Mouse (Mus musculus): ENCODE results near the gene Gm17651. TPM values are rescaled to one million over a fixed set of nuclear protein-coding genes. Genes with fewer than 3 reads are reported as not detected.

Gene Gm17651
- polyA plus RNA-seq, 1 experiment from 2014 or later, result not detected

DNA sequence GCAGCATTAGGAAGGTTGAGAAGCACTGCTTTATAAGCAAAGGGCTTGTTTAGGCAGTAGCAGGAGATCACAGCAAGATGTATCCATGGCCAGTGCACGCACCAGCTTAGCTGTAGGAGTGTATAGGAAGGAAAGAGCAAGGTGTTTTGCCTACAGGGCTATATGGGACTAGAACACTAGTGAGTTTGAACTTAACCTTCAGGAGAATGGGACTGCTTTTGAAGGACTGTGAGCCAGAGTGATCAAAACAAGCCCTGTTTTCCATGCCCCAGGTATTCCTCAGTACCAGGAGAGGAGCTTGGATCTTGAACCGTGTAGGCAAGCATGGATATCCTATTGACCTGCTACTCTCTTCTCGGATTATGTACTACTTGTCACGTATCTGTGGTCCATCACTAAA, 33.1 kb downstream of the Gm17651 start:
- no peak overlapping the region for H3K4me2 ChIP-seq (replicated peaks; ENCODE audit: low read depth, low read length)
- no peaks in the 10 kb centered on the region for H3K4me1 ChIP-seq (ENCODE audit: insufficient read depth, low read depth, low read length)
- H3K27me3 ChIP-seq (replicated peaks; ENCODE audit: insufficient read depth, low read length), result no peaks in the 10 kb centered on the region
- H3K36me3 ChIP-seq (ENCODE audit: insufficient read depth, low read length), result no peaks in the 10 kb centered on the region
- no peaks in the 10 kb centered on the region for H3K9me3 ChIP-seq (ENCODE audit: low read length)
- 94% methylated on average over 4 of the region's 4 CpGs for WGBS
- DNase-seq (ENCODE audit: low spot score) (no peak), ATAC-seq (no peak)
- TF ChIP-seq CTCF (IDR thresholded peaks at IDR 0.05), result no peak
- no peak for TF ChIP-seq EP300 (IDR thresholded peaks at IDR 0.05)
- no peak overlapping the region for H3K4me3 ChIP-seq (ENCODE audit: low read depth, low read length)
- H3K27ac ChIP-seq (ENCODE audit: low read length), result no peak overlapping the region
- H3K9ac ChIP-seq (replicated peaks; ENCODE audit: low read depth), result no peak overlapping the region

- H3K4me2 ChIP-seq (replicated peaks; ENCODE audit: low read depth, low read length), result no peak overlapping the region
- H3K9ac ChIP-seq (replicated peaks; ENCODE audit: low read depth), result no peak overlapping the region
Measured at GRCm38 (mm10) chr3:97634288-97634761, 40.2 kb downstream of the Gm17651 start.

GRCm38 (mm10) chr3:97633456-97633855, 41.0 kb downstream of the Gm17651 start:
- Histone ChIP-seq H3K9ac (replicated peaks; ENCODE audit: low read depth) (no peak overlapping the region), H3K27me3 (replicated peaks; ENCODE audit: insufficient read depth, low read length) (no peaks in the 10 kb centered on the region), H3K4me1 (ENCODE audit: insufficient read depth, low read depth, low read length) (peaks cover 9% of the 10 kb centered on the region), H3K9me3 (ENCODE audit: low read length) (no peaks in the 10 kb centered on the region), H3K36me3 (ENCODE audit: insufficient read depth, low read length) (no peaks in the 10 kb centered on the region), H3K4me2 (replicated peaks; ENCODE audit: low read depth, low read length) (no peak overlapping the region), H3K4me3 (ENCODE audit: low read depth, low read length) (no peak overlapping the region), H3K27ac (ENCODE audit: low read length) (no peak overlapping the region)
- WGBS, result 73% methylated on average over 4 of the region's 4 CpGs
- DNase-seq (ENCODE audit: low spot score) (no peak), ATAC-seq (no peak)
- TF ChIP-seq EP300 (IDR thresholded peaks at IDR 0.05) (no peak), CTCF (IDR thresholded peaks at IDR 0.05) (no peak)

More at GRCm38 (mm10) chr3:97634288-97634761, 40.2 kb downstream of the Gm17651 start:
- TF ChIP-seq CTCF (IDR thresholded peaks at IDR 0.05) (0 out of 2 replicates have a peak, but pooled peaks have one; percentile 21), EP300 (IDR thresholded peaks at IDR 0.05) (peak; percentile 43)
- peaks cover 3% of the 10 kb centered on the region for H3K4me1 ChIP-seq (ENCODE audit: insufficient read depth, low read depth, low read length)
- no peaks in the 10 kb centered on the region for H3K27me3 ChIP-seq (replicated peaks; ENCODE audit: insufficient read depth, low read length)
- no peaks in the 10 kb centered on the region for H3K9me3 ChIP-seq (ENCODE audit: low read length)
- H3K36me3 ChIP-seq (ENCODE audit: insufficient read depth, low read length), result no peaks in the 10 kb centered on the region
- no peak overlapping the region for H3K4me3 ChIP-seq (ENCODE audit: low read depth, low read length)
- 23% methylated on average over 3 of the region's 3 CpGs for WGBS
- DNase-seq (ENCODE audit: low spot score), result peak; percentile 87
- no peak overlapping the region for H3K27ac ChIP-seq (ENCODE audit: low read length)
- peak; percentile 85 for ATAC-seq

DNA sequence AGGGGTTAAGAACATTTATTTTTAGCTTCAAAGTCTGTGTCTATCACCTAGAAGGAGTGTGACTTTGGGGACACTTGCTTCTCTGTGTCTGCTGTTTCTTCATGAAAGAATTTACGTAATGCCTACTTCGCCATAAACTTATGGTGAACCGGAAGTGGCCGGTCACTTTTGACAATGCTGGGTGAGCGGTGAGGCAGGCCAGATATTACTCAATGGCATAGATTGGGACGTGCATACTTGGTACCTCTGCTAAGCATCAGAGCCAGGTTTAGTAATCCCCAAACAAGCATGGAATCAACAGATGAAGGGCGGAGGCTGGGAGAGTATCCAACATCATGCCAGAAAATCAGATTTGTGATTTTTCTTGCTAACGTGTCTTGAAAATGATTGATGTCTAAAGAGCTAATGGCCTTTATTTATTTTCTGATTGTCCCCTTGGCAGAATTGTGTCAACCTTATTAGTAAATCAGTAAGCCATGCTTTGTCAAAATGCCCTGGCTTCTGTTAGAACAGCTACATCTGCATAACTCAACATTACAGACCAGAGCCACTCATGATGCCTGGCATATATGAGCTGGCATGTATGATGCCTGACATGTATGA, 43.1 kb downstream of the Gm17651 start:
- no peak overlapping the region for H3K9ac ChIP-seq (replicated peaks; ENCODE audit: low read depth)
- H3K4me1 ChIP-seq (ENCODE audit: insufficient read depth, low read depth, low read length), result peaks cover 9% of the 10 kb centered on the region
- DNase-seq (ENCODE audit: low spot score) (no peak), ATAC-seq (no peak)
- 67% methylated on average over 8 of the region's 8 CpGs for WGBS
- H3K4me2 ChIP-seq (replicated peaks; ENCODE audit: low read depth, low read length), result no peak overlapping the region
- H3K27me3 ChIP-seq (replicated peaks; ENCODE audit: insufficient read depth, low read length), result no peaks in the 10 kb centered on the region
- no peaks in the 10 kb centered on the region for H3K36me3 ChIP-seq (ENCODE audit: insufficient read depth, low read length)
- no peak for TF ChIP-seq CTCF (IDR thresholded peaks at IDR 0.05)
- no peak for TF ChIP-seq EP300 (IDR thresholded peaks at IDR 0.05)
- no peak overlapping the region for H3K27ac ChIP-seq (ENCODE audit: low read length)
- H3K9me3 ChIP-seq (ENCODE audit: low read length), result no peaks in the 10 kb centered on the region
- no peak overlapping the region for H3K4me3 ChIP-seq (ENCODE audit: low read depth, low read length)

- 93% methylated on average over 4 of the region's 4 CpGs for WGBS
- no peak overlapping the region for H3K4me2 ChIP-seq (replicated peaks; ENCODE audit: low read depth, low read length)
Measured at GRCm38 (mm10) chr3:97630746-97631145, 43.7 kb downstream of the Gm17651 start.

DNA sequence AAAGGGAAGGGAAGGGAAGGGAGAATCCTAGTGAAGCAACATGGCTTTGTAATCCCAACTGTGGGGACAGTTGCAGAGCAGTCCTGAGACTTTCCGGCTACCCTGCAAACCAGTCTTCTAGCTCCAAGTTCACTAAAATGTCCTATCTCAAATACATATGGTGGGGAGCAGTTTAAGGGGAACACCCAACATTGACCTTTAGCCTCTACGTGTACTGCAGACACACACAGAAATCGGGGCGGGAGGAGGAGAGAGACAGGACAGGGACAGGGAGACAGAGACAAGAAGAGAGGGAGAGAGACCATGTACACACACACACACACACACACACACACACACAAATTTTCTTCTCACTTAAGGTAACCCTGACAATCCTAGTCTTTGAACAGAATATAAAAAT, 44.6 kb downstream of the Gm17651 start:
- H3K36me3 ChIP-seq (ENCODE audit: insufficient read depth, low read length), result no peaks in the 10 kb centered on the region
- no peak overlapping the region for H3K9ac ChIP-seq (replicated peaks; ENCODE audit: low read depth)
- no peak for DNase-seq (ENCODE audit: low spot score)
- H3K4me2 ChIP-seq (replicated peaks; ENCODE audit: low read depth, low read length), result no peak overlapping the region
- 82% methylated on average over 4 of the region's 4 CpGs for WGBS
- no peaks in the 10 kb centered on the region for H3K27me3 ChIP-seq (replicated peaks; ENCODE audit: insufficient read depth, low read length)
- no peak for TF ChIP-seq EP300 (IDR thresholded peaks at IDR 0.05)
- TF ChIP-seq CTCF (IDR thresholded peaks at IDR 0.05), result no peak
- no peak for ATAC-seq
- H3K27ac ChIP-seq (ENCODE audit: low read length), result no peak overlapping the region
- no peak overlapping the region for H3K4me3 ChIP-seq (ENCODE audit: low read depth, low read length)
- peaks cover 9% of the 10 kb centered on the region for H3K4me1 ChIP-seq (ENCODE audit: insufficient read depth, low read depth, low read length)
- no peaks in the 10 kb centered on the region for H3K9me3 ChIP-seq (ENCODE audit: low read length)

More at GRCm38 (mm10) chr3:97630746-97631145, 43.7 kb downstream of the Gm17651 start:
- no peaks in the 10 kb centered on the region for H3K27me3 ChIP-seq (replicated peaks; ENCODE audit: insufficient read depth, low read length)
- no peaks in the 10 kb centered on the region for H3K36me3 ChIP-seq (ENCODE audit: insufficient read depth, low read length)
- no peak overlapping the region for H3K4me3 ChIP-seq (ENCODE audit: low read depth, low read length)
- H3K9ac ChIP-seq (replicated peaks; ENCODE audit: low read depth), result no peak overlapping the region
- no peak for TF ChIP-seq EP300 (IDR thresholded peaks at IDR 0.05)
- no peak for TF ChIP-seq CTCF (IDR thresholded peaks at IDR 0.05)
- peaks cover 9% of the 10 kb centered on the region for H3K4me1 ChIP-seq (ENCODE audit: insufficient read depth, low read depth, low read length)
- H3K9me3 ChIP-seq (ENCODE audit: low read length), result no peaks in the 10 kb centered on the region
- DNase-seq (ENCODE audit: low spot score) (no peak), ATAC-seq (no peak)
- H3K27ac ChIP-seq (ENCODE audit: low read length), result no peak overlapping the region
